Mouse (Mus musculus) embryo, embryonic 10.5 days (tissue): ENCODE measurements around the gene Cntf.
"Not testable (repeated sequence)": the region's sequence is repeated elsewhere in the genome, so short reads cannot be mapped to it uniquely, and the experiment has no call there.

ENCODE experiments used
- DNase-seq: peaks from one replicate; pipeline ENCODE4 v3.0.0-alpha.2; 2015; ENCODE audit warnings: low spot score

Gene Cntf

GRCm38 (mm10) chr19:12762212-12763130, 3.0 kb downstream of the Cntf start:
- no peak for DNase-seq

GRCm38 (mm10) chr19:12759656-12760055, 5.8 kb downstream of the Cntf start:
- DNase-seq: no peak

- no peak for DNase-seq
Observed at GRCm38 (mm10) chr19:12758936-12759478, 6.4 kb downstream of the Cntf start.

- DNase-seq: no peak
Observed at GRCm38 (mm10) chr19:12756286-12756685, 9.1 kb downstream of the Cntf start.

- no peak for DNase-seq
Observed at GRCm38 (mm10) chr19:12731950-12732349, 33.5 kb downstream of the Cntf start.

- no peak for DNase-seq
Observed at GRCm38 (mm10) chr19:12731036-12731435, 34.4 kb downstream of the Cntf start.

- DNase-seq: no peak
Observed at GRCm38 (mm10) chr19:12725851-12726250, 39.6 kb downstream of the Cntf start.

GRCm38 (mm10) chr19:12722308-12722707, 43.1 kb downstream of the Cntf start:
- DNase-seq: peak; percentile 5

- DNase-seq: not testable (repeated sequence)
Observed at GRCm38 (mm10) chr19:12721596-12721995, 43.8 kb downstream of the Cntf start.

- DNase-seq: not testable (repeated sequence)
Observed at GRCm38 (mm10) chr19:12720919-12721318, 44.5 kb downstream of the Cntf start.

GRCm38 (mm10) chr19:12720463-12720862, 45.0 kb downstream of the Cntf start:
- no peak for DNase-seq

GRCm38 (mm10) chr19:12719189-12719588, 46.2 kb downstream of the Cntf start:
- no peak for DNase-seq
